Comparison of ENCODE assay signal across 14 mouse cellular contexts in the genomic region with DNA sequence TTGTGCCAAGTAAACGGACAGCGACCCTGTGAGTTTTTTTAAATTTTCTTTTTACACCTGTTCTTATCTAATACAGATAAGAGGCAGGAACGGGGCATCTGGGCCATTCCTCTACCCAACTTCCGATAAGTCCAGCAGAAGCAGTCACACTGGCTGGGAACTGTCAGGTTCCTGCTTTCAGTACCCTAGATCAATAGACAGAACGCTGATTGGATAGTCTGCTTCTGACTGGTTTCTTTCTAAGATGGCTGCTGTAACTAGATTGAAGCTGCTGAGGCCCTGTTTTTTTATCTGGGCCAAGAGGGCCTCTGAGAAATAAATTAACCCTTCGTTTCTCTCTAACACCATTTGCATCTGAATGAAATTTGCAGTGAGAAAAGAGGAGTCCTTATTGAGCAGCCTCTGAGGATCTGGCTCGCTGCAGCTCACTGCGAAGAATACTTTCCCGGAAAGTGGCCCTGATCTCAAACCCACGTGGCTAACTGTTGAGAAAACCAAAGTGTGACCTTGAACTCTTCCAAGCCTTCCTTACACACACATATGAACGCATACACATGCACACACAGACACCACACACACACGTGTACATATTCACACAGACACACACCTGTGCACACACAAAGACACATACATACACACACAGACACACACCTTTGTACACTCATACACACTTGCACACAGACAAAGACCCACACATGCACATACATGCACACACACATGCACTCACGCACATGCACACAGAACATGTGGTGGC.
DNase-seq lines count a peak whose midpoint lies in the region; ATAC-seq and TF ChIP-seq lines count a peak whose summit lies in the region.
"Had no signal": no experiment of that assay in that cellular context is flagged by ENCODE, and none has a peak within 500 bp of the region (broad histone marks: within the 10 kb centered on the region; RNA-seq: fewer than 3 reads in every experiment).

No protein-coding gene starts in this region.

- peak; percentile 10 for DNase-seq in embryo, embryonic 10.5 days (ENCODE audit: low spot score)
- DNase-seq in embryo, embryonic 11 days: no peak
- DNase-seq in liver, postnatal 0 days: no peak
- DNase-seq in liver: no peak
- peak; percentile 32 for DNase-seq in midbrain, embryonic 14.5 days
- no peak for DNase-seq in frontal cortex, adult 2 months (ENCODE audit: extremely low spot score in 1 of 2, low spot score in 1 of 2)
- no peak for DNase-seq in layer of hippocampus, adult 9-11 months
- DNase-seq: adrenal gland, adult 8-10 months; cerebellum, adult 18-20 months; heart, adult 2 months; heart, postnatal 14 days; kidney, adult 8-10 months; thymus, postnatal 36 days had no signal

- TF ChIP-seq EP300 in liver, postnatal 0 days (IDR thresholded peaks at IDR 0.05; ENCODE audit: low read depth): no peak

- H3K9ac ChIP-seq in liver, postnatal 0 days (replicated peaks): no peak overlapping the region
- H3K9ac ChIP-seq in hindbrain, embryonic 12.5 days: no peak overlapping the region
- no peak overlapping the region for H3K9ac ChIP-seq in midbrain, embryonic 14.5 days (replicated peaks; ENCODE audit: low read length)

- no peaks in the 10 kb centered on the region for H3K36me3 ChIP-seq in liver, postnatal 0 days (replicated peaks; ENCODE audit: insufficient read depth, low read length)
- H3K36me3 ChIP-seq in hindbrain, embryonic 12.5 days: no peaks in the 10 kb centered on the region
- H3K36me3 ChIP-seq in midbrain, embryonic 14.5 days (ENCODE audit: control insufficient read depth, insufficient read depth, low read length): no peaks in the 10 kb centered on the region

- 68% methylated on average over 13 of the region's 13 CpGs for WGBS in liver, postnatal 0 days (ENCODE audit: insufficient replicate concordance)
- 61% methylated on average over 13 of the region's 13 CpGs for WGBS in hindbrain, embryonic 12.5 days
- 50% methylated on average over 13 of the region's 13 CpGs for WGBS in midbrain, embryonic 14.5 days

- peak overlapping the region; percentile 24; the same call in 1 of the 2 replicates for H3K4me2 ChIP-seq in liver, postnatal 0 days (ENCODE audit: low read depth, low read length)
- H3K4me2 ChIP-seq in hindbrain, embryonic 12.5 days (replicated peaks): no peak overlapping the region
- no peak overlapping the region for H3K4me2 ChIP-seq in midbrain, embryonic 14.5 days (ENCODE audit: low read length)

- H3K4me3 ChIP-seq in liver, postnatal 0 days (ENCODE audit: low read depth, low read length): no peak overlapping the region
- no peak overlapping the region for H3K4me3 ChIP-seq in hindbrain, embryonic 12.5 days
- H3K4me3 ChIP-seq in midbrain, embryonic 14.5 days (replicated peaks; ENCODE audit: low read depth, low read length): no peak overlapping the region
- H3K4me3 ChIP-seq: heart, adult 2 months had no signal

- peak; percentile 62; the same call in 1 of the 2 replicates for ATAC-seq in liver, postnatal 0 days
- peak; percentile 48 for ATAC-seq in hindbrain, embryonic 12.5 days (ENCODE audit: low FRiP score)
- no peak for ATAC-seq in midbrain, embryonic 14.5 days (ENCODE audit: low FRiP score, low TSS enrichment)

- no peaks in the 10 kb centered on the region; the same call in 1 of the 2 replicates for H3K4me1 ChIP-seq in liver, postnatal 0 days (ENCODE audit: insufficient read depth)
- peaks cover 5% of the 10 kb centered on the region for H3K4me1 ChIP-seq in hindbrain, embryonic 12.5 days
- H3K4me1 ChIP-seq in midbrain, embryonic 14.5 days (ENCODE audit: control insufficient read depth, insufficient read depth, low read length): peaks cover 7% of the 10 kb centered on the region; the same call in 1 of the 2 replicates

- no peaks in the 10 kb centered on the region for H3K27me3 ChIP-seq in liver, postnatal 0 days (ENCODE audit: insufficient read depth, low read length)
- H3K27me3 ChIP-seq in hindbrain, embryonic 12.5 days: no peaks in the 10 kb centered on the region
- H3K27me3 ChIP-seq in midbrain, embryonic 14.5 days (ENCODE audit: control insufficient read depth, insufficient read depth, low read length): no peaks in the 10 kb centered on the region

- TF ChIP-seq CTCF in liver, postnatal 0 days (IDR thresholded peaks at IDR 0.05; ENCODE audit: low read depth): no peak

- no peak overlapping the region for H3K27ac ChIP-seq in liver, postnatal 0 days (ENCODE audit: low read depth)
- 0 out of 2 replicates have a peak overlapping the region, but pooled peaks have one; percentile 49 for H3K27ac ChIP-seq in hindbrain, embryonic 12.5 days
- H3K27ac ChIP-seq in midbrain, embryonic 14.5 days (replicated peaks; ENCODE audit: low read depth, low read length): no peak overlapping the region; the same call in 1 of the 2 replicates
- H3K27ac ChIP-seq: heart, adult 2 months had no signal

- no peaks in the 10 kb centered on the region for H3K9me3 ChIP-seq in liver, postnatal 0 days (ENCODE audit: low read length)
- no peaks in the 10 kb centered on the region for H3K9me3 ChIP-seq in hindbrain, embryonic 12.5 days (replicated peaks)
- H3K9me3 ChIP-seq in midbrain, embryonic 14.5 days (ENCODE audit: control insufficient read depth, low read length): no peaks in the 10 kb centered on the region

Comparison
In these comparisons a context has a peak if more than half of its experiments do, and no peak if none do; other contexts are left out.
1. DNase-seq: peak in embryo, embryonic 10.5 days (single experiment) and midbrain, embryonic 14.5 days (single experiment); none in embryo, embryonic 11 days (single experiment), liver, postnatal 0 days (single experiment), liver (single experiment), frontal cortex, adult 2 months (0 of 2) and layer of hippocampus, adult 9-11 months (single experiment).